Mouse (Mus musculus): ENCODE measurements around the gene Hccs. TPM values are rescaled to one million over a fixed set of nuclear protein-coding genes. Genes with fewer than 3 reads are reported as not detected.
"Not testable (repeated sequence)": the region's sequence is repeated elsewhere in the genome, so short reads cannot be mapped to it uniquely, and the experiment has no call there.

Gene Hccs
- polyA plus RNA-seq (2012), result 0.06 and 0.11 TPM in 2 replicates

GRCm38 (mm10) chrX:169319945-169320667, at the start of gene Hccs:
Gene Hccs (minus strand): TSS chrX:169320372.
- peak within 1 kb of the TSS; percentile 85 for H3K4me3 ChIP-seq (replicated peaks)
- TF ChIP-seq GATA1 (IDR thresholded peaks at IDR 0.05; ENCODE audit: low read length) (no peak), TAL1 (IDR thresholded peaks at IDR 0.05; ENCODE audit: low read length) (no peak)
- peaks cover 4% of the 10 kb centered on the region; the same call in 1 of the 2 replicates for H3K27me3 ChIP-seq (ENCODE audit: control insufficient read depth)
- H3K4me1 ChIP-seq (ENCODE audit: control insufficient read depth), result peaks cover 13% of the 10 kb centered on the region
- peaks cover 7% of the 10 kb centered on the region for H3K9me3 ChIP-seq (ENCODE audit: control insufficient read depth, low read length)
- H3K36me3 ChIP-seq (ENCODE audit: control insufficient read depth), result peaks cover 13% of the 10 kb centered on the region

- Histone ChIP-seq H3K27me3 (ENCODE audit: control insufficient read depth) (no peaks in the 10 kb centered on the region), H3K4me1 (ENCODE audit: control insufficient read depth) (no peaks in the 10 kb centered on the region), H3K4me3 (replicated peaks) (no peak overlapping the region), H3K9me3 (ENCODE audit: control insufficient read depth, low read length) (no peaks in the 10 kb centered on the region), H3K36me3 (ENCODE audit: control insufficient read depth) (no peaks in the 10 kb centered on the region)
- no peak for TF ChIP-seq TAL1 (IDR thresholded peaks at IDR 0.05; ENCODE audit: low read length)
- TF ChIP-seq GATA1 (IDR thresholded peaks at IDR 0.05; ENCODE audit: low read length), result no peak
Observed at GRCm38 (mm10) chrX:169357146-169357772, 37.1 kb upstream of the Hccs start.

- no peaks in the 10 kb centered on the region for H3K27me3 ChIP-seq (ENCODE audit: control insufficient read depth)
- H3K4me1 ChIP-seq (ENCODE audit: control insufficient read depth), result no peaks in the 10 kb centered on the region
- no peak for TF ChIP-seq TAL1 (IDR thresholded peaks at IDR 0.05; ENCODE audit: low read length)
- no peak for TF ChIP-seq GATA1 (IDR thresholded peaks at IDR 0.05; ENCODE audit: low read length)
- no peak overlapping the region for H3K4me3 ChIP-seq (replicated peaks)
- H3K9me3 ChIP-seq (ENCODE audit: control insufficient read depth, low read length), result no peaks in the 10 kb centered on the region
- no peaks in the 10 kb centered on the region for H3K36me3 ChIP-seq (ENCODE audit: control insufficient read depth)
Observed at GRCm38 (mm10) chrX:169338213-169338612, 18.0 kb upstream of the Hccs start.

GRCm38 (mm10) chrX:169337559-169337958, 17.4 kb upstream of the Hccs start:
- Histone ChIP-seq H3K4me3 (replicated peaks) (no peak overlapping the region), H3K27me3 (ENCODE audit: control insufficient read depth) (no peaks in the 10 kb centered on the region), H3K36me3 (ENCODE audit: control insufficient read depth) (no peaks in the 10 kb centered on the region), H3K9me3 (ENCODE audit: control insufficient read depth, low read length) (no peaks in the 10 kb centered on the region), H3K4me1 (ENCODE audit: control insufficient read depth) (no peaks in the 10 kb centered on the region)
- TF ChIP-seq TAL1 (IDR thresholded peaks at IDR 0.05; ENCODE audit: low read length), result no peak
- no peak for TF ChIP-seq GATA1 (IDR thresholded peaks at IDR 0.05; ENCODE audit: low read length)

GRCm38 (mm10) chrX:169332264-169332663, 12.1 kb upstream of the Hccs start:
- Histone ChIP-seq H3K4me3 (replicated peaks) (no peak overlapping the region), H3K4me1 (ENCODE audit: control insufficient read depth) (no peaks in the 10 kb centered on the region), H3K36me3 (ENCODE audit: control insufficient read depth) (no peaks in the 10 kb centered on the region), H3K9me3 (ENCODE audit: control insufficient read depth, low read length) (no peaks in the 10 kb centered on the region), H3K27me3 (ENCODE audit: control insufficient read depth) (no peaks in the 10 kb centered on the region)
- TF ChIP-seq GATA1 (IDR thresholded peaks at IDR 0.05; ENCODE audit: low read length), result no peak
- no peak for TF ChIP-seq TAL1 (IDR thresholded peaks at IDR 0.05; ENCODE audit: low read length)

- no peak for TF ChIP-seq TAL1 (IDR thresholded peaks at IDR 0.05; ENCODE audit: low read length)
- no peak for TF ChIP-seq GATA1 (IDR thresholded peaks at IDR 0.05; ENCODE audit: low read length)
- Histone ChIP-seq H3K9me3 (ENCODE audit: control insufficient read depth, low read length) (no peaks in the 10 kb centered on the region), H3K36me3 (ENCODE audit: control insufficient read depth) (no peaks in the 10 kb centered on the region), H3K27me3 (ENCODE audit: control insufficient read depth) (no peaks in the 10 kb centered on the region), H3K4me3 (replicated peaks) (no peak overlapping the region), H3K4me1 (ENCODE audit: control insufficient read depth) (no peaks in the 10 kb centered on the region)
Observed at GRCm38 (mm10) chrX:169325929-169326595, 5.9 kb upstream of the Hccs start.

- not testable (repeated sequence) for H3K36me3 ChIP-seq (ENCODE audit: control insufficient read depth); H3K27me3 ChIP-seq (ENCODE audit: control insufficient read depth); H3K9me3 ChIP-seq (ENCODE audit: control insufficient read depth, low read length)
- Histone ChIP-seq H3K4me1 (ENCODE audit: control insufficient read depth) (peaks cover 13% of the 10 kb centered on the region), H3K4me3 (replicated peaks) (peak overlapping the region; percentile 85)
Observed at GRCm38 (mm10) chrX:169320668-169321005, 465 bp upstream of the Hccs start.

- H3K36me3 ChIP-seq (ENCODE audit: control insufficient read depth), result peaks cover 20% of the 10 kb centered on the region
- TF ChIP-seq TAL1 (IDR thresholded peaks at IDR 0.05; ENCODE audit: low read length) (no peak), GATA1 (IDR thresholded peaks at IDR 0.05; ENCODE audit: low read length) (no peak)
- peaks cover 4% of the 10 kb centered on the region; the same call in 1 of the 2 replicates for H3K27me3 ChIP-seq (ENCODE audit: control insufficient read depth)
- H3K4me1 ChIP-seq (ENCODE audit: control insufficient read depth), result peaks cover 13% of the 10 kb centered on the region
- H3K4me3 ChIP-seq (replicated peaks), result peak overlapping the region; percentile 85
- H3K9me3 ChIP-seq (ENCODE audit: control insufficient read depth, low read length), result peaks cover 7% of the 10 kb centered on the region
Observed at GRCm38 (mm10) chrX:169319066-169319760, 959 bp downstream of the Hccs start.

- H3K4me3 ChIP-seq (replicated peaks), result no peak overlapping the region
- no peaks in the 10 kb centered on the region for H3K27me3 ChIP-seq (ENCODE audit: control insufficient read depth)
- H3K4me1 ChIP-seq (ENCODE audit: control insufficient read depth), result no peaks in the 10 kb centered on the region
- peaks cover 30% of the 10 kb centered on the region for H3K36me3 ChIP-seq (ENCODE audit: control insufficient read depth)
- no peaks in the 10 kb centered on the region for H3K9me3 ChIP-seq (ENCODE audit: control insufficient read depth, low read length)
- TF ChIP-seq TAL1 (IDR thresholded peaks at IDR 0.05; ENCODE audit: low read length) (no peak), GATA1 (IDR thresholded peaks at IDR 0.05; ENCODE audit: low read length) (no peak)
Observed at GRCm38 (mm10) chrX:169308559-169308958, 11.6 kb downstream of the Hccs start.

Data from erythroblast, embryonic 14.5 days (primary cell).